1 mouse cellular context compared by ENCODE assay signal in the genomic region with DNA sequence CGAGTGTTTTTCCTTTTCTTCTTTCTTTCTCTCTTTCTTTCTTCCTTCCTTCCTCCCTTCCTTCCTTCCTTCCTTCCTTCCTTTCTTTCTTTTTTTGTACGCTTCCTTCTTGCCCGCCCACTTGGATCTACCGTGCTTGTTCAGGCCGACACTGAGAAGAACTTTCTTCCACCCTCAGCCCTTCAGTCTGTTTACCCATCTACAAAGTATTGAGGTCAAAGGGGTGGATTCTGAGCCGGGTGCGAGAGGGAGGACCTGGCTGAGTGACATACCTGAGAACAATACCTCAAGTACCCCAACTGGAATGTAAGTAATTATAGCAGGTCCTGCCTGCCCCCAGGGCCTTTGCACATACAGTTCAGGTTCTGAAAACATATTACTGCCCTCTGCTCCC.
A peak's percentile ranks its signal among the peaks of the same experiment; 100 is the strongest.
TF ChIP-seq lines count a peak whose summit lies in the region.

No protein-coding gene starts in this region.

TF ChIP-seq in MEL, 35 proteins besides CTCF, POLR2A, EP300 and RAD21:
- TF ChIP-seq TBP (IDR thresholded peaks at IDR 0.05; ENCODE audit: low read depth, low read length): no peak
- no peak for TF ChIP-seq USF2 (IDR thresholded peaks at IDR 0.05; ENCODE audit: borderline replicate concordance in 1 of 2, insufficient read depth in 1 of 2, low read depth in 1 of 2, low read length in 2 of 2)
- TF ChIP-seq SIN3A (IDR thresholded peaks at IDR 0.05; ENCODE audit: low read length): peak; percentile 15
TF ChIP-seq in MEL: peak in this region for 1.
